Comparison of ENCODE assay signal across 9 mouse cellular contexts in genomic region chr15:32243096-32243785, GRCm38 (mm10). TPM values are rescaled to one million over a fixed set of nuclear protein-coding genes. Genes with fewer than 3 reads are reported as not detected.
DNase-seq lines count a peak whose midpoint lies in the region; ATAC-seq lines count a peak whose summit lies in the region.
"Had no signal": no experiment of that assay in that cellular context is flagged by ENCODE, and none has a peak within 500 bp of the region (broad histone marks: within the 10 kb centered on the region; RNA-seq: fewer than 3 reads in every experiment).

No protein-coding gene starts in this region.

- H3K4me1 ChIP-seq in lung, embryonic 16.5 days (replicated peaks; ENCODE audit: control insufficient read depth, insufficient read depth, low read length): peaks cover 15% of the 10 kb centered on the region

- peak overlapping the region; percentile 89 for H3K27ac ChIP-seq in lung, embryonic 16.5 days (ENCODE audit: low read length)

- WGBS in lung, embryonic 16.5 days: 35% methylated on average over 12 of the region's 12 CpGs

- peak overlapping the region; percentile 74 for H3K9ac ChIP-seq in lung, embryonic 16.5 days (ENCODE audit: low read length)

- DNase-seq in urinary bladder, postnatal 25 days (ENCODE audit: low spot score): peak; percentile 30
- DNase-seq in urinary bladder, adult 2 months (ENCODE audit: low spot score): no peak
- peak; percentile 49 to 55 for DNase-seq in heart, adult 9 months (ENCODE audit: low spot score in 2 of 2)
- peak; percentile 79 for DNase-seq in kidney, adult 9 months
- no peak for DNase-seq in c-Kit-positive CD71-positive TER-119-positive erythroid progenitor cells, embryonic 14.5 days (ENCODE audit: low spot score)
- no peak for DNase-seq in layer of hippocampus, postnatal 10 days (ENCODE audit: low spot score in 2 of 2)

- H3K4me2 ChIP-seq in lung, embryonic 16.5 days (ENCODE audit: low read depth, low read length): peak overlapping the region; percentile 83

- H3K36me3 ChIP-seq in lung, embryonic 16.5 days (ENCODE audit: control insufficient read depth, insufficient read depth, low read length): peaks cover 4% of the 10 kb centered on the region; the same call in 1 of the 2 replicates

- H3K9me3 ChIP-seq in lung, embryonic 16.5 days (ENCODE audit: control insufficient read depth, low read length): no peaks in the 10 kb centered on the region

- ATAC-seq in lung, embryonic 16.5 days (ENCODE audit: low read depth): 0 out of 2 replicates have a peak, but pooled peaks have one; percentile 10
- no peak for ATAC-seq in activated CD4-positive, CD25-positive, alpha-beta regulatory T cell, adult 4 months

- peak overlapping the region; percentile 62 for H3K4me3 ChIP-seq in lung, embryonic 16.5 days (ENCODE audit: low read length)

- H3K27me3 ChIP-seq in lung, embryonic 16.5 days (ENCODE audit: control insufficient read depth, insufficient read depth, low read depth, low read length): no peaks in the 10 kb centered on the region
- H3K27me3 ChIP-seq: Patski had no signal

RNA-seq across cellular contexts. Expression of gene Sema5a, which starts 1.4 kb away (rescaled TPM):
- polyA plus RNA-seq in urinary bladder, adult 2 months (2012; rRNA removed): 10.1 and 15.0 TPM in 2 replicates
- 13.6 and 14.0 TPM in 2 replicates for polyA plus RNA-seq in lung, embryonic 16.5 days (2015; fragmentation: Nextera tagmentation; extraction: Ambion mirVana)
- total RNA-seq in layer of hippocampus, postnatal 10 days (2021): 10 to 100 TPM; 77.2 to 82.2 TPM
- not detected for polyA plus RNA-seq in activated CD4-positive, CD25-positive, alpha-beta regulatory T cell, adult 4 months (2017; shearing (Covaris generic))

Comparison
In these comparisons a context has a peak if more than half of its experiments do, and no peak if none do; other contexts are left out.
1. DNase-seq: peak in urinary bladder, postnatal 25 days (single experiment), heart, adult 9 months (2 of 2) and kidney, adult 9 months (single experiment); none in urinary bladder, adult 2 months (single experiment), c-Kit-positive CD71-positive TER-119-positive erythroid progenitor cells, embryonic 14.5 days (single experiment) and layer of hippocampus, postnatal 10 days (0 of 2).
2. RNA of gene Sema5a, which starts 1.4 kb away (polyA plus RNA-seq): 13.6 to 14.0 TPM in lung, embryonic 16.5 days and 10.1 to 15.0 TPM in urinary bladder, adult 2 months; not detected in activated CD4-positive, CD25-positive, alpha-beta regulatory T cell, adult 4 months; every median in the first group is over 10 times any median in the second.